Mouse (Mus musculus): ENCODE measurements around the gene Tmem18. TPM values are rescaled to one million over a fixed set of nuclear protein-coding genes. Genes with fewer than 3 reads are reported as not detected.

Gene Tmem18
- polyA plus RNA-seq, 1 experiment from 2014 or later: 6.4 TPM

DNA sequence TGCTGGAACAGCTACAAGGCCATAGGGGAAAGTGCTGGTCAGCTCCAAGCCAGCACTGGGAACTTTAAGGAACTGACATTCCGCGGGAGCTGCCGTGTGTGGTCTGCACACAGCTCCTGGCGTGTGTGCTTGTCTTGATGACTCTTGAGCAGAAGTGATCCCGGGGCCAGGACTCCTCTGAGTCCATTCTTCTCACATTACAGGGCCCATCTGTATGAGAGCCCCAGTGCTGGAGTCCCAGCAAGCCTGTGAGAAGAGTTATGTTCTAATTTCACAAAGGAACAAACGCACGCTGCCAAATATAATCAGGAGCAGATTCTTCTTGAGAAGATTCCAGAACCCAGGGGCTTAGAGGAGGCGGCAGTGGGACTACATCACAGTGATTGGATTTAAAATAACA lies 34.2 kb downstream of the Tmem18 start:
- Histone ChIP-seq H3K27ac (ENCODE audit: low read length) (no peak overlapping the region), H3K4me3 (ENCODE audit: low read depth, low read length) (no peak overlapping the region), H3K4me1 (ENCODE audit: control insufficient read depth, low read depth, low read length) (no peaks in the 10 kb centered on the region), H3K9ac (ENCODE audit: low read depth, low read length) (no peak overlapping the region), H3K9me3 (replicated peaks; ENCODE audit: control insufficient read depth, low read length) (no peaks in the 10 kb centered on the region), H3K4me2 (ENCODE audit: low read depth, low read length) (no peak overlapping the region), H3K27me3 (ENCODE audit: control insufficient read depth, insufficient read depth, low read depth, low read length) (no peaks in the 10 kb centered on the region), H3K36me3 (ENCODE audit: control insufficient read depth, insufficient read depth) (no peaks in the 10 kb centered on the region)
- 53% methylated on average over 8 of the region's 8 CpGs for WGBS (ENCODE audit: insufficient replicate concordance)
- no peak for ATAC-seq (ENCODE audit: low read depth)

DNA sequence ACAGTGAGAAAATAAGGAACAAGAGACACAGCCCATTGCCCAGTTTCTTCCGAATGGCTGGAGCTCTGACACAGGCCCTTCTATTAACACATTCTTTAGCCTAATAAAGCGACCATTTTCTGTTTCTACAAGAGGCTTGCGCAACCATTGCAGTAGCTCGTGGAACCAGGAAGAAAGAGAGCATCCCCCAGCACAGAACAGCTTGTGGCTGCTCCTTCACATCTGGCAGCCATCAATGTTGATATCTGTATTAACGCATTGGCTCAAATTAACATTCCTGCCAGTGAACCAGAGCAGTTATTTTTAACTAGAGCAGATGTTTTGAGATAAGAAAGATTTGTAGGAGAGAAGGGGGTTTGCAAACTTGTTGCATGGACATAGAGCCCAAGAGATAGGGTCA lies 44.2 kb downstream of the Tmem18 start:
- WGBS (ENCODE audit: insufficient replicate concordance): 43% methylated on average over 5 of the region's 5 CpGs
- H3K4me2 ChIP-seq (ENCODE audit: low read depth, low read length): no peak overlapping the region
- no peaks in the 10 kb centered on the region for H3K36me3 ChIP-seq (ENCODE audit: control insufficient read depth, insufficient read depth)
- no peaks in the 10 kb centered on the region for H3K9me3 ChIP-seq (replicated peaks; ENCODE audit: control insufficient read depth, low read length)
- no peak overlapping the region for H3K27ac ChIP-seq (ENCODE audit: low read length)
- ATAC-seq (ENCODE audit: low read depth): no peak
- no peaks in the 10 kb centered on the region for H3K27me3 ChIP-seq (ENCODE audit: control insufficient read depth, insufficient read depth, low read depth, low read length)
- no peaks in the 10 kb centered on the region for H3K4me1 ChIP-seq (ENCODE audit: control insufficient read depth, low read depth, low read length)
- H3K9ac ChIP-seq (ENCODE audit: low read depth, low read length): no peak overlapping the region
- no peak overlapping the region for H3K4me3 ChIP-seq (ENCODE audit: low read depth, low read length)

DNA sequence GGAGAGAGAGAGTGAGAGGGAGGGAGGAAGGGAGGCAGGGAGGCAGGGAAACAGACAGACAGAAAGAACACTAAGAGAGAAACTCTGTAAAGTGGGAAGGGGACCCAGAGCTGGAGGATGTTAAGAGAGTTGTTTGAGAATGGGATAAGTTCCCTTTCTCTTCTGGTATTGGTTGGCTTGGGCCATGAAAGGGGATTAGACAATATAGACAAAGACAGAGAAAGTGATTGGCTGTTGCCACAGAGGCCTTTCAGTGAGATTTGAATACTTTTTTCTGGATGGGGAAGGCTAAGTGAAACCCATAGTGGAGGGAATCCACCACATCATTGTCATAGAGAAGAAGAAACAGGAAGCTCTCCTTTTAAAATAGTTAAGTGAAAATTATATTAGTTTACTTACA lies 50.3 kb downstream of the Tmem18 start:
- H3K9ac ChIP-seq (ENCODE audit: low read depth, low read length): no peak overlapping the region
- no peak overlapping the region for H3K27ac ChIP-seq (ENCODE audit: low read length)
- H3K9me3 ChIP-seq (replicated peaks; ENCODE audit: control insufficient read depth, low read length): no peaks in the 10 kb centered on the region
- H3K4me3 ChIP-seq (ENCODE audit: low read depth, low read length): no peak overlapping the region
- ATAC-seq (ENCODE audit: low read depth): no peak
- H3K36me3 ChIP-seq (ENCODE audit: control insufficient read depth, insufficient read depth): no peaks in the 10 kb centered on the region
- no peaks in the 10 kb centered on the region for H3K4me1 ChIP-seq (ENCODE audit: control insufficient read depth, low read depth, low read length)
- no peak overlapping the region for H3K4me2 ChIP-seq (ENCODE audit: low read depth, low read length)
- no peaks in the 10 kb centered on the region for H3K27me3 ChIP-seq (ENCODE audit: control insufficient read depth, insufficient read depth, low read depth, low read length)

Small RNA genes lying within 50 kb of the gene (microRNA-seq; reads per million reads assigned to microRNA genes)
- not detected for gene Gm25243

Other genes starting within 250 kb of the Tmem18 start
- 0.05 and 0.59 TPM in 2 replicates for gene Sntg2, start 211.1 kb upstream of the Tmem18 start, polyA plus RNA-seq (2015; fragmentation: Nextera tagmentation; extraction: Ambion mirVana)